Mouse (Mus musculus) lung, postnatal 14 days (tissue): ENCODE measurements at regions not wholly inside any gene's neighbourhood (a gene's known extent, or its start where the extent isn't known, plus 50 kb on each side); places are given as distances from the start of the nearest gene placed in this dataset.
"Not testable (repeated sequence)": the region's sequence is repeated elsewhere in the genome, so short reads cannot be mapped to it uniquely, and the experiment has no call there.

Source experiments
- DNase-seq: peaks from one replicate; pipeline ENCODE4 v3.0.0; 2021

DNA sequence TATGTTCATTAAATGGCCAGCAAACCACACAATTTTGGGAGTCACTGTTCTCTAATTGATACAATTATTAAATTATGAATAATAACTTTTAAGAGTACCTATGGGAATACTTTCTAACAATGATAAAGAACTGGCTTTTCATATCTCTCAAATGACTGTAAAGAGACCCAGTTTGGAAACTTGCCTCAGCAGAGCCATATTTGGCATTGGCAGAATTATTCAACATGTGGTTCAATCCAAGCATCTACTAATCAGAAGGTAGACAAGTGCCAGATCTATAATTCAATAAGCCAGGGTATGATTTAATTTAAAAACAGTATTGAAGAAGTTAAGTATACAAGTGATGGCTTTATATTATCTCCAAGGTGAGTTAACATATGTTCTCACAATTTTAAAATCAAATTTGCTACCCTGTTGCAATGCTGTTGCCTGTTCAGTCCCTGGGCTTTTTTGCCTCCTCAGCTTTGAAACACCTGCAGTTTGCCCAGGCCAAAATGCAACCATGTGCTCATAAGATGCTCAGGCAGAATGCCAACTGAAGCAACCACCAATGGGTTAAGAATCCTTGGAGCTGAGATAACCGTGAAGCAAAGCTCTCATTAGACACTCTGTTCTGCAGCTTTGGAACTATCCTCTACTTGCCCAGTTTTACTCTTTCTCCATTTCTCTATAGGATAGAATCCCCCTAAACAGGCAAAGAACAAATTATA is 897.2 kb downstream of the Ets1 start:
- DNase-seq: no peak

DNA sequence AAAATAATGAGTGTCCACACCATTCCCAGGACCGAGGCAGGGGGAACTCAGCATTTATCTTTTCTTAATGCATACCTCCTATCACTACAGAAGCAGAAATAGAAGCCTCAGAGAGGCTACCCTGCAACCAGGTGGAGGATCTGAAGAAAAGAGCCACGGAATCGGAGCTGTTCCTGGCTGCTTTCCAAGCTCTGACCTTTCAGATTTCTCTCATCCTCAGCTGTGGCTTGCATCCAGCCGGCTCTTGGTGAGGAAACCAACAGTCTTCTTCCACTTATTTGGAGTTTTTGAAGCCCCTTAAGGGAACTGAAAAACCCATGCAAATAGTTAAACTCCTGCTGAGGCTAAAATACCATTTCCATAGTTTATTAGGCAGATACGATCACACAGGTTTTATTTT is 907.3 kb downstream of the Ets1 start:
- DNase-seq: no peak

DNA sequence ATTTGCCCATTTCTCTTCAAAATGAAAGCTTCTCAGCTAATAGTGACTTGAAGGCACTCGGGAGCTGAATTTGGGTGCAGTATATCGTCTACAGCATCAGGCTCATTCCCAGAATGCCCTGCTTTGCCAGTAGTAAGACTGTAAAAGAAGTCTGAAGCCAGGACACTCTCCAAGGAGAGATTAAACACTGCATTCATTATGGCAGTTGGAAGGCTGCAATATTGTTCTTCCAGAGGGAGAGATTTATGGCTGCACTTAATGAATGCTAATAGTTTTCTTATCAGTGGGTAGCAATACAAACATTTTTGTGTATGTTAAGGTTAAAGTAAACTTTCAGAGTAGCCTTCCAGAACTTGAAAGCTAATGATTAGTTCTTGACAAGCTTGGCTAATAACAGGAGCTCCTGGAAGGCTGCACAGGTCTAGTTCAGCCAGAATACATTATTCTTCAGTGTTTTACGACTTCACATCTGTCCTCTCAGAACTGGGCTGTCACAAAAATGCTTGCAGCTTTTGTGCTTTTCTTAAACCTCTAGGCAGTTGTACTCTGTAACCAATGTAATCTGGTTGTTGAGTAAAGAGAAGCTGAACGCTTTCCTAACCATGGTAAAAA is 910.2 kb downstream of the Ets1 start:
- no peak for DNase-seq

DNA sequence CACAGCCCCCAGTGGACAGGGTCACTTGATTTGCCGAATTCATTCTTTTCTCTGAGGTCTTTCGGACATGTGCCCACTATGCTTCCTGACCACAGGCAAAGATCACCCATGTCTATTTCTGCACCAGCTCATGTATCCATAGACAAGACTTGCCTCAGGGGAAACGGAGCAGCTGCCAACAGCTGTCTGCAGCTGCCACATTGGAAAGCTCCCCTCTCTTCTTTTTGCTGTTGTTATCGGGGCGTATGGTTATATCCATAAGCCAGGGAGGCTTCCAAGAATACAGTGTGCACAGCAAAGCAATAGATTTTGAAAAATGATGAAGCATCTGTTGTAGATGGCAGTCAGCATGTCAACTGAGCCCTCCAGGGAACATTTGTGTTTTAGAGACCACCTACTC is 913.4 kb downstream of the Ets1 start:
- peak; percentile 7 for DNase-seq

DNA sequence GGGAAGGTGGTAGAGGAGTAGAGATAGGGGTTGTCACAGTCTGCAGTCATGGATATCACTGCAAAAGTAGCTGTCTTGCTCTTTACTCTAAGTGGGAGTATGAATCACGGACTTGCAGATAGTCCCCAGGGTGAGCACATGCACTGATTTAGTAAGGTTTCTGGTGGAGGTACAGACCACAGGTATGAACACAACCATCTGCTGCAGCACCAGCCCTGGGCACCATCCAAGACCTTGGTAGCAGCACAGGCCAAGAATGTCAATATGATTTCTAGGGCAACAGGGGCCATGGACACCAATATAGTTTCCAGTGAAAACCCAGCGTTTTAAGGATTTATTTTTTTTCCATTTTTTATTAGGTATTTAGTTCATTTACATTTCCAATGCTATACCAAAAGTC is 913.7 kb upstream of the Kirrel3 start:
- no peak for DNase-seq

DNA sequence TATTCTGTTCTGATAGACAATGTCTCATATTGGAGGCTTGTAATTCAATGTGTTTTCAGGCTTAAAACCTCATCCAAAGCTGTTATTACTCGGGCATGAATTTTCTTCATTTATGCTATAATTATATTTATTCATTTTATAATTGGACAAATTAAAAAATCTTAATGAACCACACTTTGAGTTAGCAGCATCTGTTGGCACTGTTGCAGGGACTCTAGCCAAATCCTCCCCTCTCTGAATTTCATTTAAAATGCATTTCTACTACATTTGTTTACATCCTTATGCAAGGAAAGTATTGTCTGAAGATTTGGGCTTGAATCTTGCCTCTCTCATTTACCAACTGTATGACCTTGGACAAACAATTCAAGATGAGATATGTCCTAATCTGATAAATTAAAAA is 874.2 kb upstream of the Kirrel3 start:
- DNase-seq: no peak

DNA sequence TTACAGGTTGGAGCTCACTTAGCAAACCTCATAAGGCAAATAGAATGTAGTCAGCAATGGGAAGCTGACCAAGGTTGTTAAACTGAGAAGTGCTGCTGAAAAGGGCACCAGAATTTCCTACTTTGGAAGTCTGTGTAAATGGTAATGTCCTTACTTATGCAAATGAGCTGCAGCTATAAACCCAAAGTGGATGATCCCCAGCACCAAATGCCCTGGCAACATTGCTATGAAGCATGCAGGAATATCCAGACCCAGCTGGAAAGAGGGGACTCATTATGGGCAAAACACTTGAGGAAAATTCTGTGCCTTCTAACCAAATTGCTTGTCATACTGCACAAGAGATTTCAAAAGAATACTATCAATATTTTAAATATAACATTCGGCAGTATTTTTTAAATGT is 861.3 kb upstream of the Kirrel3 start:
- no peak for DNase-seq

DNA sequence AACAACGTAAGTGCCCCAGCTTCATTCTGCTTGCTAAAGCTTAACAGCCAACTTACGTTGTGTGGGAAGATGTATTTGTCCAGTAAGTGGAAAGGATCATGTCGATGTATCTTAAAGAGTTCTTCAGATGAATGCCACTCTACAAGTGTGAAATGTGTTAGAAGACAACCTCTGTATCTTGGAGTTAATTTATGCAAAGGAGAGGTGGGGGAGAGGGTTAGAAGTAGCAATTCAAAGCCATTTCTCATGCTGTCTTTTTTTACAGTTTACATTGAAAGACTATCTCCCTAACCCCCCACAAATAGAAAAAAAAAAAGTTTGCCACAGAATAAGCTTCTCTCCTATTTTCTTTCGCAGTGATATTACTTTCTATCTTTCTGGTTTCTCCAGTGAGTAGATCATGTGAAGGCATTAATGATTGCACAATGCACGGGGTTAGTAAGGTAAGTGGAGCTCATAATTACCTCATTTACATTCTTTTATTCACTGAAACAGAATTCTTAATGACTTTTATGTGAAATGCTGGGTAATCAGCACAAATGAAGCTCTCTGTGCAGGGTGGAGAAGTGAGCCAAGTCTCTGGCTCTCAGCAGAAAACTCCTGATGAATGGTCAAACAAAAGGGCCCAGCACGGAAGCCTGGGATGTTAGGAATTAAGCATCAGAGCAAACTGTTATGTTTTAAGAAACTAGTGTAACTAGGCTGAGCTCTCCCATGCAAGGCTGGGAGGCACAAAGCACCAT is 855.8 kb upstream of the Kirrel3 start:
- DNase-seq: no peak

DNA sequence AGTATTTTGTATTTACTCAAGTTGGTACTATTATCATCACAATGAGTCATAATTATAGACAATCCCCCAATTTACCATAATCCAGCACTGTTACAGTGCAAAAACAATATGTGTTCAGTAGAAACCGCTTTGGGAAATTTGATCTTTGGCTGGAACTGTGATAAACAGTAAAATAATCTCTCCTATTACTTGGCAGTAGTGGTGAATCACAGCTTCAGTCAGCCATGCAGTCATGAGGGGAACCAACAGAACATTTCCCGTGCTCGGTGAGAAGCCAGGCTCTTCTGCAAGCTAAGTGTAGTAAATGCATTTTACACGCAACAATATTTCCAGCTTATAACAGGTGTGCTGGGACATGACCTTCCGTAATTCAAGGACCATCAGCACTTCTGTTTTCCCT is 822.7 kb upstream of the Kirrel3 start:
- DNase-seq: no peak

DNA sequence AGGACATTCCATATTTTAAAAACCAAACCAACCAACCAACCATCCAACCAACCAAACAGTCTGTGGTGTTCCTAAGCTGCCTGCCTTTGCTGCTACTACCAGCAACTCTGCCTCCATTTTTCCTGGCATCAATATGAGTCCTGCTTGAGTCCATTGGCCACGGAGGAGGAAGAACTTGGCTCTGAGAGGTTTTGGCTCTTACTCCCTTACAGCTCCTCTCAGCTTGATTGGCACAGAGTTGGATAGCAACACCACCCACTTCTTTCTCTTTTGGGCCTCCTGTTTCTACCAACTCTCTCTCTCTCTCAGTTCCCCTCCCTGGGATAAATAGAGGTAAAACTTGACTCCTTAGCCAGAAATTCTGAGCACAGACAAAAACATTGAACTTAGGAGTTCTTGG is 804.6 kb upstream of the Kirrel3 start:
- peak; percentile 4 for DNase-seq

DNA sequence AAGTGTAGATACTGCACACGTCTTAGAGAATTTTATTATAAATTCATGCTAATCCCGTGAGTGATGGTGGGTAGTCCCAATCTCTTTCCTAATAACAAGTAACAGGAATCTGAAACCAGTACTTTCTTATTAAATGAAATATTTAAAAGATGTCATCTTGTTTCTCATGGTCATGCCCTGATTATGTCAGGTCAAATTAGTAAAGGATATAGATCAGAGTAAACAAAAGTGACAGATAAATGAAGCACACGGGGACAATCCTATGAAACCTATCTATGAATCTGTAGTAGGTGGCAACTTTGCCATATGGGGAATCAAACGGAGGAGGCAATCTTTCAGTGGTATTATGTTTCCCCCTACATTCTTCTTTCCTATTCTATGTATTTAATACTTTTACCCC is 794.0 kb upstream of the Kirrel3 start:
- DNase-seq: no peak

DNA sequence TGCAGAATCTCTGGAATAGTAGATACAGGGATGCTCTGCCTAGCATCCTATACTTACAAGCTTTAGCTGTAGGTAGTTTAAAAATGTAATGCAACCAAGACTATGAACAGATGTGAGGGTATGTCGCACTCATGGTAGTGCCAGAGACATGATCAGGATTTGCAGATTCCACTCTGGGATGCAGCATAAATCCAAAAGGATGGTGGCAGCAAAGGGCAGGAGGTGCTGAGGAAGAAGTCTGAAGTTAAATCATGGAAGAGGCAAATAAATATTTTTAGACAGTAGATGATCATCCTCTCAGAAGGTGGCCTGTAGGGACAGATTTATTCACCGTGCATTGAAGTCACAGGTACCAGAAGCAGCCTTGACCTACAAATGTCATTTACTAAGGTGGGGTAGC is 768.1 kb upstream of the Kirrel3 start:
- DNase-seq: no peak

DNA sequence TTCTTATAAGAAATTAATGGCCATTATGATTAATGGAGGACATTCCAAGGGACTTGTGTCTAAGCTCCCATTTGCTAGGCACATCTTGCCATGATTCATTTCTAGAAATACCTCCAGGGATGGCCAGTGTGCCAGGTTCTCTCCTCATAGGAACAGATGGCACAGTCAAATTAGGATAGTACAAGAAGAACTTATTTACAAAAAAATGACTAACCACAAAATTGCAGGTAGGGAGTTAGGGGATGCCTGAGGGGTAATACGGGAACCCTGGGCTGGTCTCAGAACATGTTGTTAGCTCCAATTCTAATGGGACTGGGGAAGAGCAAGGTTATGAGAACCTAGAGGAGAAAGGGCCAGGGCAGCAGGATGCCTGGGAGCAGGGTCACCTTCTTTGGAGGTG is 760.9 kb upstream of the Kirrel3 start:
- DNase-seq: no peak

DNA sequence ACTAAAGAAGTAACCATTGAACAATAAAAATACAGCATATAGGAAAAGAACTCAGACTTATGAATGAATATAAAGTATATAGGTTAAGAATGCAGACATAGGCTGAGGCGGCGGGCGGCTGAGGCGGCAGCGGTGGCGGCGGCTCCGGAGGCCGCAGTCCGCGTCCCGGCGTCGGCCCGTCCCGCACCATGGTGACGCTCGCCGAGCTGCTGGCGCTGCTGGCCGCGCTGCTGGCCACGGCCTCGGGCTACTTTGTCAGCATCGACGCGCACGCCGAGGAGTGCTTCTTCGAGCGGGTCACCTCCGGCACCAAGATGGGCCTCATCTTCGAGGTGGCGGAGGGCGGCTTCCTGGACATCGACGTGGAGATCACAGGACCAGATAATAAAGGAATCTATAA is 757.6 kb upstream of the Kirrel3 start:
- DNase-seq: not testable (repeated sequence)

DNA sequence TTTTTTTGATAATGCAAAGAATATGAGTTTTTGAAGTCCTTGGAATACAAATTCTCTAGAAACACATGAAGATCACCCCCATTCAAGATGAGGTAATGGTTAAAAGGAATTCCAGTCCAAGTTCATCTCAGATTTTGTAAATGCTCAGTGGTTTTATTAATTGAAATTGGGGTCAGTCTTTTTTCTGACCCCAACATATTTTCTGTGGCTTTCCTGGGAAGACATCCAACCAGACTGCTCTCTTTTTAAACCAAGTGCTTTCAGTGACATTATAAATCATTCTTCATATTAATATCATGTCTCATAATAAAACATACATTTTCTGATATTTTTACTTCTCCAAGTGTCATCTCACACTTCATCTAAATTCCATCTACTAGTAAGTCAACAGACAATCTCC is 725.0 kb upstream of the Kirrel3 start:
- no peak for DNase-seq

DNA sequence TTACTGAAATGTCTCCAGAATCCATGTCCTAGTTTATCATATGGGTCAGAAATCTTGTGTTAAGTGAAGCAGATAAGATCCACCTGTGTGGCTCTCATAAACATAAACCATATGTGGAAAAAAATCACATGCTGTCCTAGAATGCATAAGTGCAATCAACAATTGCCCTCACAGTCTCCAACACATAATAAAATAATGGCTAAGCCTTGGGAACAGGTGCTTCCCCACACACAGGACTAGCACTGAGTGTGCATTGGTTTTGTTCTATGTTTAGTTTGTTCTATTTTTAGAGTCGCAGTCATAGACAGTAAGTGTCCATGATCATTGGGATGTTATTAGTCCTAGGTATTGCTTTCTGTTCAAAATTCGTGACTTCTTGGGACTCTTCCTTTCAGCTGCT is 719.5 kb upstream of the Kirrel3 start:
- no peak for DNase-seq

DNA sequence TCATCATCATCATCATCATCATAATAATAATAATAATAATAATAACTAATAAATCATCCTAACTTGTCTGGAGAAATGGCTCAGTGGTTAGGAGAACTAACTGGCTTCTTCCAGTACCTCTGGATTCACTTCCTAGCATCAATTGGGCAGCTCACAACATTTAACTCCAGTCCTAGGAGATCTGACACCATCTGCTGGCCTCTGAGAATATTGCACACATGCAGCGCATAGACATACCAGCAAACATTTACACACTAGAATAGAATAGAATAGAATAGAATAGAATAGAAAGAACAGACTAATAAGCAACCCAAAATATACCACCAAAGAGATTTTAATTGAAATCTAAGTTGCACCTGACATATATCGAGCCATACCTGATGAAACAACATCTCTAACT is 715.9 kb upstream of the Kirrel3 start:
- no peak for DNase-seq

DNA sequence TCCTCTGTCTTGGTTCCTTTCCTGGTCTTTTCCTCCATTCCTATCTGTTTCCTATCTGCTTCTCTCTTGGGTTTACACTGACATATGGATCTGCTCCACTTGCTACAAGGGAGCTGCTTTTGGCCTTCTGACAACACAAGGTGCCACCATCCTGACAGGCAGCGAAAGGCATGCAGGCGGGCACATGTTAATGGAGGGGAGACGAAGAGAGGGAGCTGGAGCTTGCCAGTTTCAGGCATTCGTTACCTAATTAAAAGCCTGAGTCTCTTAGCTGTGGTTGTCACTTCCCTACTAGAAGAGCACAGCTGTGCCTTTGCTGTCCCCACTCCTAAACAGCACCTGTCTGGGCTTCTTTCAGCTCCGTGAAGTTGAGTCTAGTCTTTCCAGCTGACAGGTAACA is 711.5 kb upstream of the Kirrel3 start:
- no peak for DNase-seq

DNA sequence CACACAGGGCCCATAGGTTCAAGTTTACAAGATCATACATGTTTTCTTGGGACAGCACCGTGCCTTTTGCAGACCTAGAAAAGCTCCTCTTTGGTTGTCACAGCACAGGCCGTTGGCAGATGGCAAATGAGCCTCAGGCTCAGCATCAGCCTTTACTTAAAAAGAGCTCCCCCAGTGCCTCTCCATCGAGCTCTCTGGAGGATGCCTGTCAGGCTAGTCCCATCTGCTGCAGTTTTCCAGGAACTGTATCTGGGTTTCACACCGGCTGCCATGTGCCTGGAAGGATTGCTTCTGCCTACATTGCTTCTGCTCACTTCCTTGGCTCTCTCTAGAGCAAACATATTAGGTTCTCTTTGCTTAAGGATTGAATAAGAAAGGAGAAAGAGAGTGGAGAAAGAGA is 695.1 kb upstream of the Kirrel3 start:
- DNase-seq: no peak

DNA sequence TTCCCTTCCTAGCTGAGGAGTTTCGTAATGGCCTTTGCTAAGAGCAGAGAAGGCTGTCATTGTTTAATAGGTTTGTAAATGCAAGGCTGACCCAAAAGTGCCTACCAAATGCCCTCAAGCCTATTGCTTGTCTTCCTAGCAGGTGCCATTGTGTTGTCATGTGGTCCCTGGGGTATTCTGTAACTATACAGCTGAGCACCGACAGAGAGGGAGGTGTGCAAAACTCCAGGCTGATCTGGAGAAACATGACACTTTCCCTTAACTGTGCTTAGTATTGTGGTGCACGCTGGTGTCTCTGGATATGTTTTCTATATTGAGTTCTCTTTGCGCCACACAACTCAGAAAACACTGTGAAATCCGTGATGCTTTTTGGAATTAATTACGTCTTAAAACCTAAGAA is 685.4 kb upstream of the Kirrel3 start:
- no peak for DNase-seq

DNA sequence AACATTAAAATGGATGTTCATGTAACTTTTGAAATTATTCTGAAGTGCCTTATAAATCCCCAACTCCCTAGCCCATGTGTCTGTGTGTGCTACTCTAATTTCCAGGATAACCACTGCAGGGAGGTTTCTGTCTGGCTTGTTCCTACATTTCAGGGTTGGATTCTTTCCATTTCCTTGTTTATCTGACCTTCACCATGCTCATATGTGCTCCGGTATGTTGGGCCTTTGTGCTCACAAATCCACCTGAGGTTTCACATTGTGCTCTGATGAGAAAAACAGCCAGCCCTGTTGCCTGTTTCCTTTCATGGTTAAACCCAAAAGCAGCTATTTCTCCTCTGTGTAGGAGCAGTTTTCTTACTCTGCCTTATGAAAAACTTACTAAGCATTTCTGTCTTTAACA is 684.9 kb upstream of the Kirrel3 start:
- DNase-seq: no peak

DNA sequence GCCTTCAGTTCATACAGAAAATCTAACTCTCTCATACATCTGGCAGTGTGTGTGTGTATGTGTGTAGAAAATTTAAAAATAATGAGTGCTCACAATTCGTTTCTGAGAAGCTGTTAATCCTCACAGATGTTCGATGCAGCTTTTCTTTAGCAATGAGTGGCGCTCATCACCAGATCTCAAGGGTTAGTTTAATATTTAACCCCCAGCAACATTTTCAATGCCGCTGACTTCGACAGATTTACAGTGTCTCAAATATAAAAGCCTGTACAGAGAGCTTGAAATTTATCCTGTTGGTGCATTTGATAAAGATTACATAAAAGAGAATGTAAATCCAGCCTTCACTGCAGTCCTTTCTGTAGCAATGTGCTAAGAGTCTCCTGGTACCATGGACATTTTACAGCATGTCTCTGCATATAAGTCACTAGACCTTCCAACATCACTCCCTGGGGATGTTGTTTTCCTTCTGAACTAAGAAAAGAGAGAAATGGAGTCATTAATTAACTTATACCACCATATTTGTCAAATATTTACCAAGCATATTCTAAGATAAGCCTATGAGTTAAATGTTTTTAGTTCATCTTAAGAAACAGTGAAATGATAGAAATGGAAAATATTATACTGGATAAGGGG is 670.8 kb upstream of the Kirrel3 start:
- DNase-seq: no peak

DNA sequence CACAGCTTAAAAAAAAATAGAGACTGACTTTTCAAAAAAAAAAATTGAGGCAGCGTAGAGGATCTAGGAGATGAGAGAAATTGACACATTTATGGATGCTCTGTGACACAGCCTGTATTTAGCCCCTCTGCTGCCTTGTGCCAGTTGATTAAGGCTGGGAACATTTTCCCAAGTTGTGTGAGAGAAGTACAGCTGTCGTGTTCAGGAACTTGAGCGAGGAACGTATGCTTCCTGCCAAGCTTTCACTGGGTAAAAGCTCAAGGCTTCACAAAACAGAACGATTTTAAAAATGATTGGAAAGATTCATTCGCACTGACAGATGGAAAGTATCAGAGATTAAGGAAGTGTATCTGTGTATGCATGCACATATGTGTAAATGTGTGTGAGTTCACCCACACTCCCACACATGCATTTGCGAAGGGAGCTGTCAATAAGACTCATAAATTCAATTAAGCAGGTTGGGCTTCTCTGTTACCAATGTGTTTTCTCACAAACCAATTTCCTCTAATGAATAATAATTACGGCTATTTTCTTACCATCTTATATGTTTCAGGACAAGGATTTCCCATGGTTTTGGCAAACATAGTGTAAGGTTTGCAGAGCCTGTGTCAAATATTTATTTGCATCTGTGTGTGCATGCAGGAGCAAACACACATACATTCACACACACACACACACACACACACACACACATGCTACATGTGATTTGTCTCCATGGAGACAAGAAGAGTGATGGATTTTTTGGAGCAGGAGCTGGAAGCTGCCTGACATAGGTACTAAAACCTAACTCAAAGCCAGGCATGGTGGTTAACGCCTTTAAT is 662.9 kb upstream of the Kirrel3 start:
- no peak for DNase-seq
